Mouse (Mus musculus): ENCODE results near the gene Hip1r.

The Hip1r gene

DNA sequence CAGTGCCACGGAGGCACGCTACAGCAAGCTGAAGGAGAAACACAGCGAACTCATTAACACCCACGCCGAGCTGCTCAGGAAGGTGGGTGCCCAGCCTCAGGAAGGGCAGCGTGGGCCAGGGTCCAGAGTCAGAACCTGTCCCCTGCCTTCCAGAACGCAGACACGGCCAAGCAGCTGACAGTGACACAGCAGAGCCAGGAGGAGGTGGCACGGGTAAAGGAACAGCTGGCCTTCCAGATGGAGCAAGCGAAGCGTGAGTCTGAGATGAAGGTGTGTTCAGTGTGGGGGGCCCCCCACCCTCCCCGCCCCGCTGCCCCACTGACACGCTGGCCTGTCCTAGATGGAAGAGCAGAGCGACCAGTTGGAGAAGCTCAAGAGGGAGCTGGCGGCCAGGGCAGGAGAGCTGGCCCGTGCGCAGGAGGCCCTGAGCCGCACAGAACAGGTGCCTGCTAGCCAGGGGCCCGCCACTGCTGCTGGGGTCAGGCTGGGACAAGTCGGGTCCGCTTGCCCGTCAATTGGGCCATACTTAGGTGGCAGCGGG, 23.9 kb downstream of the Hip1r start:
- no peak for DNase-seq (ENCODE audit: low spot score)

DNA sequence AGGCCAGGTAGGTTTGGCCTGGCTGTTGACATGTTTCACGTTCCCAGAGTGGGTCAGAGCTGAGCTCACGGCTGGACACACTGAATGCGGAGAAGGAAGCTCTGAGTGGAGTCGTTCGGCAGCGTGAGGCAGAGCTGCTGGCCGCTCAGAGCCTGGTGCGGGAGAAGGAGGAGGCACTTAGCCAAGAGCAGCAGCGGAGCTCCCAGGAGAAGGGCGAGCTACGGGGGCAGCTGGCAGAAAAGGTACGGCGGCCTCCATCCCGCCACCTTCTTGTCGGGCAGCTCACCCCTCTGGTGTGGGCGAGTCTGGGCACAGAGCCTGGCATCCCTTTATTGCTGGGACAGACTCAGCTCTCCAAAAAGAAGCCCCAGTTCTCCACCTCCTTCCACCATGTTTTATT, 24.4 kb downstream of the Hip1r start:
- no peak for DNase-seq (ENCODE audit: low spot score)

DNA sequence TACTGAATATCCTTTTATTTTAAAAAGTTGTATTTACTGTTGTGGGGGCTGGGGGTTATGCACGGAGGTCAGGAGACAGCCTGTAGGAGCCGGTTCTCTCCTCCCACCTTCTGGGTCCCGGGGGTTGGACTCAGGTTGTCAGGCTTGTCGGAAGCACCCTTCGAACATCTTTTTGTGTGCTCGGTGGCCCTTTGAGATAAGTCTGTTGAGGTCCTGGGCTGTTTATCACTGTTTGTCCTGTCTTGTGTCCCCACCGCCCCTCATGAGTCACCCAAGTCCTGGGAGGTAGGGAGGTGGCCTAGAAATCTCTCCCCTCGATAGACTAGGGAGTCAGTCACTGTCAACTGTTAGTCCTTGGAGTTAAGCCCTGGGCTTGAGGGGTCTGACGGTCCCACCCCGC, 24.9 kb downstream of the Hip1r start:
- DNase-seq (ENCODE audit: low spot score): no peak

DNA sequence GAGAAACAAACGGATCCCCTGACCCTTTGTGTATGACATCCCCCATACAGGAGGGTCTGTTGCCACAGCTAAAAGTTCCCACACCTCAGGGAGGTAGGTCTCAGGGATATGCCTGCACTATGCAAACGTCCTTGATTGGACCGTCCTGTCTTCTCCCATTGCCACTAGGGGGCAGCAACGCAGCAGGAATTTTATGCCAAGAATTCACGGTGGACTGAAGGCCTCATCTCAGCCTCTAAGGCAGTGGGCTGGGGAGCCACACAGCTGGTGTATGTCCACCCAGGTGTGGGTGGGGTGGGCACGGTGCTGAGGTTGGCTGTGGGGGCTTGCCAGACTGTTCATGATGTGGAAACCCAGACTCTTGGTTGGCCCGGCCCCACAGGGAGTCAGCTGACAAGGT, 27.4 kb downstream of the Hip1r start:
- DNase-seq (ENCODE audit: low spot score): peak; percentile 93

DNA sequence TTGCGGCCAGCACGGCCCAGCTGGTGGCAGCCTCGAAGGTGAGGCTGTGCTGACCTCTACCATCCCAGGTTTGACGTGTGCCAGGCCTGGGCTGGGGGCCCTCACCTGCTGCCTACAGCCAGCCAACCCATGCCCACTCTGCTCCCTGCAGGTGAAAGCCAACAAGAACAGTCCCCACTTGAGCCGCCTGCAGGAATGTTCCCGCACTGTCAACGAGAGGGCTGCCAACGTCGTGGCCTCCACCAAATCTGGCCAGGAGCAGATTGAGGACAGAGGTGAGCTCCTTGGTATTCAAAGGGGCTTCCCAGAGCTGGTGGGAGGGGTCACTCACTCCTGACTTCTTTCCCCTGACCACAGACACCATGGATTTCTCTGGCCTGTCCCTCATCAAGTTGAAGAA, 27.8 kb downstream of the Hip1r start:
- no peak for DNase-seq (ENCODE audit: low spot score)

DNA sequence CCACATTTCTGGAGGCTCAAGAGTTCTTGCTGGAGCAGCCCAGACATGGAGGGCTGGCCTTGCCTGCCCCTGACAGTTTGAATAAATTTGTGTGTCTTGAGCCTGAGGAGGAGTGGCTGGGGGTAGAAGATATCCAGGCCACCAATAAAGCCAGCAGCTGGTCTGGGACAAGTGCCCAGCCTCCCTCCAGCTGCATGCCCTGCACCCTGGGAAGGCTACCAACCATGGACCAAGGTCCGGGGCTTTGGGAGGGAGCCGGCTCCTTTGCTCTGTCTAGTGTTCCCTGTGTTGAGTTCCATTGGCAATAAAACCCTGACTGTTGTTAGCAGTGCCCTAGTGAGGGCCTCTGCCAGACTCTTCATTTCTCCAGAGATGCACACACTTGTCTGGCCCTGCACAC, 29.4 kb downstream of the Hip1r start:
- no peak for DNase-seq (ENCODE audit: low spot score)

DNA sequence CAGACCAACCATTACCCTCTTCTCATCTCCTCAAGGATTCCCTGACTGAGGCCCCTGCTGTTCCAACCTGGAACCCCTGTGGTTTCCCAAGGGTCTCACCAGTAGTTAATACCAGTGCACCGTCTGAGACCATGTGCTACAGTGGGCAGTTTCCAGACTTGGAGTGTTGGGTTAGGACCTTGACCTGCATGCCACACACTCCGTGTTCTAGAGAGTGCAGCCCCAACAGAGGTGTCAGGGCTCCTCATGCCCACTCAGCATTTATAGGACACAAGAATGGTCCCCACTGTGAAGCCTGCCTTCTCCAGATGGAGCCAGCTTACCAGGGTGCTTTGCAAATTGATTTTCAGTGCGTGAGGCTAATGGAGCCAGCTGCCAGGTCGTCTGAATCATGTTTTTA, 29.9 kb downstream of the Hip1r start:
- DNase-seq (ENCODE audit: low spot score): no peak

DNA sequence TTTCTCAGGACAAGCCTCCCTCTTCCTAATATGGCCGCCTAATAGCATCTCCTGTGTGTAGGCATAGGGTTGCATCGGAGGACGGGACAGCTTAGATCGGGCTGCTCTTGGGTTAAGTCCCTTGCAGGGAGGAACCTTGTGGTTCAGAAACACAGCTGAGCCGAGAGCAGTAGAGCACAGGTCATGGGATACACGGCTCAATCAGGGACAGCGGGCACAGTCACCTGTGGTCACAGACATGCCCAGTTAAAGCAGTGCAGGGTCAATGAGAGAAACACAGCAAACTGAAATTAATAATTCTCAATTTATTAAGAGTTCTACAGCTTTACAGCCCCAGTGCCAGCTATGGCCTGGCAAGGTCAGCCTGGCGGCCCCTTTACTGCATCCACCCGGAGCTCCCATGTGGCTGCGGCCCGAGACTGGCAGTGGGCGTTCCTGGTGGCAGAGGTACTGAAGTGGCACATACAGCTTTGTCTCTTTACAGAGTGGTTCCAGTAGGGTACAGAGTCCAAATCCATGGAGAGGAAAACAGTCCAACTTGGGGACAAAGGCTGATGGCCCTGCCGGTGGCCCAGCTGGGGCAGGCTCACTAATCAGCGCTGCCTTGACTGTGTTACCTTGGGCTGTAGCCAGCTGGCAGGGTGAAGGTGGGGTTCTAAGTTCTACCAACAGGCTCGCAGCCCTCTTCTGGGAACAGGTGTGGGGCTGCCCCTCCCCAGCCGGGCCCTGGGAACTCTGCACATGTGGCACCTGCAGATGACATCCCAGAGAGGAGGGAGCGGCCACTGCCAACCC, 31.1 kb downstream of the Hip1r start:
- no peak for DNase-seq (ENCODE audit: low spot score)

DNA sequence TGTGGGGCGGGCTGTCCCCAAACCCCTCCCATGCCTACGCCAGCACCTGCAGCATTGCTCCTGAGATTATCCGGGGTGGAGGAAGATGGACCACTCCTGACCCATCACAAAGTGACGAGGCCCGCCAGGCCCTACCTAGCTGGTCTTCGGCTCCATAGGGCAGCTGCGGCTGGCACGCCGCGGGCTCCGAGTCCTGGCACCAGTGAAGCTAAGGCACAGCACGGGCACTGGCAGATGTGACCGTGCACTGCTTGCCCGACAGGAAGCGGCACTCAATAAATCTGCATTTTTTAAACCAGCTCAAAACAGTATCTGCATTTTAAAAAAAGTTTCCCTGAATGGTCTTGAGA, 31.7 kb downstream of the Hip1r start:
- DNase-seq (ENCODE audit: low spot score): no peak

DNA sequence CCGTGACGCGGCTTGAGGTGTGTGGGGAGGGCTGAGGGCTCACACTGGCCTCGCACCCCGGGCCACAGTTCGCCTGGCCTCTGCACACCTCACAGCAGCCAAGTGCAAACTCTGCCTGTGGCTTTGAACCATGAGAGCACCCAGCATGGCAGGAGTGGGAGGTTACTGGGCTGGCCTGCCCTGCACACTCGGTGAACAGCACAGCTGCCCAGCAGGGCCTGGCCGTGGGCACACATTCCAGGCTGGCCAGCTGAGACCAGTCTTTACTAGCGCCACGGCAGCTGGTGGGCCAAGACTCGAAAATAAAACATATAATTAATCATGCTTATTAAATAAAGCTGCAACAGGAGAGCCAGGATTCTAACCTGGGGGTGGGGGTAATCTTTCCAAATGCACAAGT, 32.2 kb downstream of the Hip1r start:
- no peak for DNase-seq (ENCODE audit: low spot score)

DNA sequence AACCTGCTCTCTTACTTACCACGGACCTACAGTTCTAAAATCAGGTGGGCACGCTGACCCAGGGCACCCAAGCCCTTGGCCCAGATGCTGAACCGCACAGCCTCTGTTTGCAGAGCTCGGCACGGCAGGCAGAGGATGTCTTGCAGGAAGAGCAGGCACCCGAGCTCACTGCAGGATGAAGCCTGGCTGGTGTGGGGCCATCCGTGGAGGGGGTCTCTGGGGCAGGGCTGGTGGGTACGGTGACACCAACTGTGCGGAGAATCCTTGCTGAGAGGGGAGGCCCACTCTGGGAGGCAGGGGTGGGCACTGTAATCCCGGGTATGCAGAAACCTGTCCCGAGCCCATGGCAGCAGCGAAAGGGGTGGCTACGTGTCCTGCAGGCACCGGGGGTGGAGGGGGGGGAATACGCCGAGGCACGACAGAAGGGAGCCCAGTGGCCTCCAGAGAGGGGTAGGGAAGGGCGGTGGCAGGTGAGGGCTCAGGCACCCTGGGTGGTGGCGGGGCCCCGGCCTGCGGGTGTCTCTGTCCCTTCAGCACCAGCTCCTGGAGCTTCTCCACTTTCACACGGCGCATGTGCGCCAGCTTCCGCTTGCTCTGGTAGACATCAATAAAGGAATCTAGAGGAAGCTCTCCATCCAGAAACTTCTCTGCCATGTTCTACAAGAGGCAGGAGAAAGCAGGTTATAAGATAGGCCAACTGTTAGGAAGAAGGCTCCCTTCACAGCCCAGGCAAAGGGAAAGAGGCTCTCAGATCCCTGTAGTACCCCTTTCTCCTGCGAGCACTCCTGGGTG, 32.9 kb downstream of the Hip1r start:
- no peak for DNase-seq (ENCODE audit: low spot score)

DNA sequence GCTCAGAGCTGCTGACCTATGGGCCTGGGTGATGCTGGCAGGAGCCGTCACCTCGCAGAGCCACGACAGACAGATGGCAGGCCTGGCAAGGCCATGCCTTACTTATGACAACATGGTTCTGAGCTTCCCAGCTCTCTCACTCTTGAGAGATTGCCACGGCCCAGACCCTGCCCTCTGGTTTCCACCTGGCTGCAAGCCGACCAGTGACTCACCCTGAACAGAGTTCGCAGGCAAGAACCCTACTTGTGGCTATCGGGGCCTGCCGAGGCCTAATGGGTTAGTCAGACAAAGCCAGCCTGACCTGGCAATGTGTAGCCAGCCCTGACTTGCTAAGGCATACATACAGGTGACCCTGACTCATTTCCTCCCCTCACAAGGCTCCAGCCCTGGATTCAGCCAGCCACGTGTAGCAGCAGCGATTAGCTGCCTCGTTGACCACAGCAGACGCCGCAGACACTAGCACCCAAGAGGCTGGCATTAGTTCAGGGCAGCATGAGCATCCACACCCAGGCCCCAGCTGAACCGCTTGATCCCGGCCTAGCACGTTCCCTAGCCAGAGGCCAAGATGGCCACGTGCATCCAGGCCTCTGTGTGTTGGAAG, 33.6 kb downstream of the Hip1r start:
- no peak for DNase-seq (ENCODE audit: low spot score)

DNA sequence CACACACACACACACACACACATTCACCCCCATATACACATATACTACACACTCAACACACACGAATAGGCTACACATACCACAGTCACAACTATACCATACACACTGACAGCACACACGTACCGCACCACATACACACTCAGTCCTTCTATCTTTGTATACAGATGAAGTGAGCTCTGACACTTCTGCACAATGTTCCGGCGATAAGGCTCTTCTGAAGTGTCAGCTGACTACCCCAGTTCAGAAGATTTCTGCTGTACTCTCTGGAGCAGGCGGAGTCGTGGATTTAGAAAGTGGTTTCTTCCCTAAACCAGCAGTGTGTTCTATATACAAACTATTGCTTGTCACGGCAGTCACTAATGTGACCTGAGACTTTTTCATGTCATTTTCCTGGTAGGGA, 36.6 kb downstream of the Hip1r start:
- no peak for DNase-seq (ENCODE audit: low spot score)

DNA sequence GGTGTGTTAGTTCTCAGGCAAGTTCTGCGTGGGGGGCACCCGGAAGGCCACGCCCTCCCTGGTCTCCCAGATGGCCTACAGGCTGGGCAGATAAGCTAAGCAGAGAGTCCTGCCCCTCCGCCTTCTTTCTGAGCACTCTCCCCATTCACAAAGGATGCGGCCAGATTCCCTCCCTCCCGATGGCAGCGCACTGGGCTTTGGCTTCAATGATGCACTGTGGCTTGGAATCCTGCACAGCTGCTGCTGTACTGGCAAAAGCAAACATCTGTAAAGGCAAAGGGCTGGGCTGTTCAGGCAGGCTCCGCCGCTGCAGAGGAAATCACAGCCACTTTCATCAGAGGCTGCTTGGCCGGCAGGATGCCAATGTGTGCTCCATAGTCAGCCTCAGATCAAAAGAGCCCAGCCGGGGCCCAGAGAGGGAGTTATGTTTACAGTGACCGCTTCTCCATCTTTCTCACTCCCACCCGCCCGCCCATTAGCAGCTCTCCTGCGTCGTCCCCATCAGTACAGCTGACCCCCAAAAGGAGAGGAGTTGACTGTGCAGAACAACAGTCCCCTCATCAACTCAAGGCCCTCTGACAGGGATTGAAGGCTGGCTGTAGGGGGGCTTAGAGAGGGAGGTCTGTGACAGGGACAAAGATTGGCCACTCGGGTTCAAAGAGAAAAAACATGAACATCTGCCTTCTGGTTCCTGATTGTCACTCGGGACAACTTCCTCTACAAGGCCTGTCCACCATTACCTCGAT, 37.7 kb downstream of the Hip1r start:
- DNase-seq (ENCODE audit: low spot score): peak; percentile 74

DNA sequence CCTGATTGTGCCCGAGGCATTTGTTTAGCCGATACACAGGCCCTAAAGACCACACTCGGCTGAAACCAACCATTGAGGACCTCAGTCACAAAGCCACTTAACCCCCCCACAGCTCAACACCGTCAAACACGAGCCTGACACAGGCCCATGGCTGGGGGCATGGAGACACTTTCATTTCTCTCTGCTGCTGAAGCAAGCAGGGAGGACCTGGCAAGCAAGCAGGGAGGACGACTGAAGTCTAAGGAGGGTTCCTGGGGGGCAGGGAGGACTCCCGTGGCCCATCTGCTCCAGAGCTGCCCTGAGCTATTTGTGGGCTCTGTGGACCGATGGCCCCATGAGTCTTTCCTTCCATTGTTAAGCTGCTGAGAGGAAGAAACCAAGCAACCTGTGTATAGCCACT, 38.5 kb downstream of the Hip1r start:
- DNase-seq (ENCODE audit: low spot score): no peak

DNA sequence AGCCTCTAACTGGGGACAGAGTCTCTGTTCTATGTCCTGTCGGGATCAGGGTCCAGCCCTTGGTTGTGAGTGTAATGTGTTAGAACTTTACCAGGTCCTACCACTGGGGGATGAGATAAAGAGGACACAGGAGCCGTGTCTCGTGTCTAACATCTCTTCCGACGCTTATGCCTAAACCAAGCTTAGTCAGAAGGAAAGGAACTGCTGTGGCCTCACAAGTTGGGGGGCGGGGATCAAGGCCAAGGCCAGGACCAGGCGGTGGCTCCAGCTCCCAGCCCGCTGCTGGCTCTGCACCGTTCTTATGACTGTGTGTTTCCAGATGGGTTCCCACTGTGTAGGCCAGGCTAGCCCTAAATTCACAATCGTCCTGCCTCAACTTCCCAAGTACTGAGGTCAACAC, 39.5 kb downstream of the Hip1r start:
- DNase-seq (ENCODE audit: low spot score): no peak

DNA sequence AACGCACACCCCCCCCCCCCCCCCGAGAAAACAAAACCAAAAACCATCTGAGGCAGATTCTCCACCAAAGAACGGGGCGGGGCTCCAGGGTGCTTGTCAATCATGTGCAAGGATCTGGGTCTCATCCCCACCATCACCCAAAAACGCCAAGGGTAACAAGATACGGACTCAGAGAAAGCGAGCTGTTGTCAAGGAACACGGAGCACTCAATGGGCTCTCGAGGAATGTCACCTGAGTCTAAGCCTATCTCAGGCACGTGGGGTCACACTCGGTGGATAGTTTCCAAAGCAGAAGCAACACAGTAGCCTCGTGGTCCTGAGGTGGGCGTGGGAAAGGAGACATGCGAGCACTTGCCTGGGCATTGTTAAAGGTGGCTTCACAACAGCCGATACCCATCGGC, 40.3 kb downstream of the Hip1r start:
- DNase-seq (ENCODE audit: low spot score): no peak

DNA sequence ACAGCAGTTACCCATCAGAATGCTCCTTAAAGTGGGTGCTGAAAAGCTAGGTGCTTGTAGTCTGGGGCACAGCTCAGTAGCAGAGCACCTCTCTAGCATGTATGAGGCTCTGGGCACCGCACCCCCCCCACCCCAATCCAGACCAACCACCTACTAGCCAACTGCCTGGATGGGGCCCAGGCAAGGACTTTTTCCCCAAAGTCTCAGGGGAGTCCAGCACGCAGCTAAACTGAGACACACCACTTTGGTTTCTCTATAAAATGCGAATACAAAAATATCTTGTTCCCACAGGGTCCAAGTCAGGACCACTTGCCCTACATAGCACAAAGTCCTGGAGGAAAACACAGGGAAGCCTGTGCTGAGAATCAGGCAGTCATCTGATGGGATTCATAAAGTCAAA, 40.8 kb downstream of the Hip1r start:
- DNase-seq (ENCODE audit: low spot score): no peak

DNA sequence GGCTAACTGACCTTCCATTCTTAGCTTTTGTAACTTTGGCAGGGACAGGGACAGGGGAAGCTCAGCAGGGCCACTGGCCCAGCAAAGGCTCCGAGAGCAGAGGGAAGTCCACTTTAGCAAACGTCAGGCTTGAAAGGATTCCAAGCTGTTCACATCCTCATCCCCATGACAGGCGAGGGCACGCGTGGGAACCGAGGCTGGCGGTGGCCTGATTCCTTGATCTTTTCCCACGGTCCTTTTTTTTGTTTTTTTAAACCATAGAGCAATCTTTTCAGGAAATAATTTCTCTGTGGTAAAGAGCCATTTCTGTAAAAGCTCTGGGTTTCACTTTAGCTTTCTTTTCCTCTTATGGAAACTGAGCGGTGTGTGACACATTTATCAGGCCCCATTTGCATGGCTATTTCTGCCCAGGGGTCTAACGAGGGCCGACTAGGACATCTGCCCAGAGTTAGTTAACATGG, 41.4 kb downstream of the Hip1r start:
- peak; percentile 47 for DNase-seq (ENCODE audit: low spot score)

DNA sequence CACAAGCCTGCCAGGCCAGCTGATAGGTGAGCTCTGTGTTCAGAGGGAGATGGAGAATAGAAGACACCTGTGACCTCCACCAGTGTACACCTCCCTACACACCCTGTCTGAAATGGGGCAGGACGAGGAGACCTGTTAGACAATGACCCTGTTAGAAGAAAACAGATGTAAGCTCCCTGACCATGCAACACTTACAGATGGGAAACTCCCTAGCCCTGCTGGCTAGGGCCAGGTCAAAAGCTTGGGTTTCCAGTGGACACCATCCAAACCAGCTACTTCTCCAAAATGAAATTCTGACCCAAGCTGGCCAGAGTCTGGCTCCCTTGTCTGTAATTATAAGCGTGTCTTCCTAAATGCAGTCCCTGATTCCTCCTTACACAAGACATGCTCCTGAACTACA, 42.3 kb downstream of the Hip1r start:
- no peak for DNase-seq (ENCODE audit: low spot score)

DNA sequence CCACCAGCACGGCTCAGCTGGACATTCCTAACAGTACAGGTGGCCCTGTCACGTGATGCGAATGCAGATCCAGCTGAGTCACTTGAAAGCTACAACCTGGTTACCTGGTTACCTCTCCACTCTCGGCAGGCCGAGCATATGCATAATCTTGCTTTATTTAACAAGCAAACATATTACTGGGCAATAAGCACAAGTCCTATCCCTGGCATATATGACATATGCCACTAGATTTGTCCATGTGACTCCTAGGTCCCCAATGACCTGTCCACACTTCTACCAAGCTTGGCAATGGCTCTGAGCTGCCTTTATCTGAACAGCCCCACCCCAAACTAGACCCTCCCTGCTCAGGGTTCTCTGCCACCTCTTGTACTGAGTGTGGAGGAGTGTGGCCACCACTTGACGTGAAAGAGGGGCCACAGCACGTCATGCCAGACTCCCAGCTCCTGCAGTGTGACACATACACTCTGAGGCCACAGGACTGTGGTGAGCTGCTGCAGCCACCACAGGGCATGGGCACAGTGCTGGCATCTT, 42.9 kb downstream of the Hip1r start:
- no peak for DNase-seq (ENCODE audit: low spot score)

DNA sequence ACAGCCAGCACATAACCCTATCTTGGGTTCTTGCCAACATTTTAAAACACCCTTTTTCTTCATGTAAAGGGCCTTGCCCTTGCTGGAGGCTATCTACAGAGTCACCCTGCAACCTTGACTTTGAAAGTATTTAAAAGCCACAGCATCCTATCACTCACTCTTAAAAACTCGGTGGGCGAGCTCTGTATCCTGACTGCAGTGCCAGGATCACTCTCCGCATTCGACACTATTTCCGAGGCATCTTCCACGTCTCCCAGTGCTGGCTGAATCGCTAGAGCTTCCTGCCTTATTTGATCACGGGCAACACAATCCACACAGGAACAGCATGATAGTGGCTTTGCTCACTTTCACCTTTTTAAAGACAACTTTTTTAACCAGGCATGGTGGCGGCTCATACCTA, 44.5 kb downstream of the Hip1r start:
- no peak for DNase-seq (ENCODE audit: low spot score)

Data from embryo, embryonic 10 days (tissue).